Mouse (Mus musculus): ENCODE results near the gene Lnx1.
A peak's percentile ranks its signal among the peaks of the same experiment; 100 is the strongest.

The Lnx1 gene

GRCm38 (mm10) chr5:74694390-74694801, 8.3 kb downstream of the Lnx1 start:
- DNase-seq: no peak

- DNase-seq: peak; percentile 52
Measured at GRCm38 (mm10) chr5:74693836-74694235, 8.9 kb downstream of the Lnx1 start.

DNA sequence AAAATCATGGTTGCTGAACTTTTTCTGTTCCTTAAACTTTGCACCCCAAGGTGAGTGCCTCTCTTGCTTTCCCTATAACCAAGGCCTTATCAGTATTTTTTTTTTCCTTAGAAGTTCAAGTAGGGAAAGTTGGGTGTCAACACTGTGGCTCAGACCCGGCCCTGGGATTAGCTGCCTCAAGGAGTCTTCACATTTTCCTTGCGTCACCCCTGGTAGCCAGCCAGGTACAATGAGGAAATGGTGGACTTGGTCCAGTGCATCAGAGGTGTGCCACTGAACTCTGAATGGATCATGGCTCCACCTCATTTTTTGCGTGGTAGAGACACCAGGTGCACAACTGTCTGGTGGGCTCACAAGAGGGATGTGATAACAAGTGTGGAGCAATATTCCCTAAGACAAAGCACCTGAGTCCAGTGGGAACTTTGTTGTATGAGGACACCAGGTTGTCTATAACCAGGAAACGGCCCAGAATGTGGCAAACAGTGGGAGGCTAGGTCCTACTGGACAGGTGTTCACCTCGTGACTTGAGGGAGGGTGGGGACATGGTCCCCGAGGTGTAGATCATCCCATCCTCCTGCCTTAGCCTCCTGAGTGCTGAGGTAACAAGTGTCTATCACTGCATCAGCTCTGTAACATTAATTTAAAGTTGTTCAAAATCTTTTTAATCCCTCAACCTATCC, 10.2 kb downstream of the Lnx1 start:
- DNase-seq: no peak

DNA sequence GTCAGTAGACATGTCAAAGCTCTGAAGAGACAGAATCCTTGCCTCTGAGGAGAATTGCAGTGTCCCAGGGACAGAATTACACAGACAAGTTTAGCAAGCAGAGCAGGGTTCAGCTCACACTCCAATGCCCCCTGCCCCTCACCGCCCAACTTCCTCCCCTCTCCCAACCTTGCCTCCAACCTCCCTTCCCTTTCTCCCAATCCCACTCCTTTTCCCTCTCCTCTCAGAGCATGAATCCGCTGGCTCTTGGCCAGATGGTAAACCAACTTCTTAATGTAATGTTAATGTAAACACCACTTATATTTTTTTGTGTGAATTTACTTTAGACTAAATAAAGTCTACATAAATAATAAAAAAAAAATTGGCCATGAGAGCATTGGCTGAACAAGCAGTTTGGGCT, 13.9 kb downstream of the Lnx1 start:
- no peak for DNase-seq

- DNase-seq: no peak
Measured at GRCm38 (mm10) chr5:74684944-74685343, 17.8 kb downstream of the Lnx1 start.

DNA sequence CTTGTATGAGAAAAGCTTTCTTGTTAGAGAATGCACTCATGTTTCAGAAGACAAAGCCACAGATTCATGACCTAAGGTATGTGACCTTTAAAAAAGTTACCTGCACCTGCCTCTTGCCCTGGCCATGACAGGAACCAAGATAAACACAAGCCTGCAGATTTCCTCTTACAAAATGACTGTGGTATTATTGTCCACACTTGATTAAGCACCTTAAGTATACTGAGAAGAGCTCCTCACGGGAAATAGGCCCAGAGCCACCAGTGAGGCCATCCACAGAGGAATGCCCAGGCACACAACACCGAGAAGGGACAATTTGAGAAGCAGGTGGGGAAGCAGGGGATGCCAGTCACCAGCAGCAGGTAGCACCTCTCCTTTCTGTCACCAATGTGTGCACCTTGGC, 18.9 kb downstream of the Lnx1 start:
- no peak for DNase-seq

- no peak for DNase-seq
Measured at GRCm38 (mm10) chr5:74682735-74683134, 20.0 kb downstream of the Lnx1 start.

GRCm38 (mm10) chr5:74679631-74680030, 23.1 kb downstream of the Lnx1 start:
- no peak for DNase-seq

DNA sequence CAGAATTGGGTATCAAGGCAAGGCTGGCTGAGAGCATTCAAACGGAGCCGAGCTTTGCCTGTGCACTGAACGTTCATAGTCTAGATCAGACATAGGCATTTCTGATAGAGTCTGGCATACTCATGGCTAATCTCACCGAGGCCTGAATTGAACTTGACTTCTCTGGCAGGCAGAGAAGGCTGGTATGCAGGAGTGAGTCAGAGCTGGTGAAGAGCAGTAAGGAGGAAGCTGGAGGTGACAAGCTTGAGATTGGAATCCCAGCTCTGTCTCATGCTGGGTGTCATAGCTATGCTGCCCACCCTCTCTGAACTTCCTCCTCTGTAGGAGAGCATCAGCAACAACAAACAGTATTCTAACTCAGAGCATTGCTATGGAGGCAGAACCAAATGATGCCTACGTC, 24.0 kb downstream of the Lnx1 start:
- DNase-seq: no peak

DNA sequence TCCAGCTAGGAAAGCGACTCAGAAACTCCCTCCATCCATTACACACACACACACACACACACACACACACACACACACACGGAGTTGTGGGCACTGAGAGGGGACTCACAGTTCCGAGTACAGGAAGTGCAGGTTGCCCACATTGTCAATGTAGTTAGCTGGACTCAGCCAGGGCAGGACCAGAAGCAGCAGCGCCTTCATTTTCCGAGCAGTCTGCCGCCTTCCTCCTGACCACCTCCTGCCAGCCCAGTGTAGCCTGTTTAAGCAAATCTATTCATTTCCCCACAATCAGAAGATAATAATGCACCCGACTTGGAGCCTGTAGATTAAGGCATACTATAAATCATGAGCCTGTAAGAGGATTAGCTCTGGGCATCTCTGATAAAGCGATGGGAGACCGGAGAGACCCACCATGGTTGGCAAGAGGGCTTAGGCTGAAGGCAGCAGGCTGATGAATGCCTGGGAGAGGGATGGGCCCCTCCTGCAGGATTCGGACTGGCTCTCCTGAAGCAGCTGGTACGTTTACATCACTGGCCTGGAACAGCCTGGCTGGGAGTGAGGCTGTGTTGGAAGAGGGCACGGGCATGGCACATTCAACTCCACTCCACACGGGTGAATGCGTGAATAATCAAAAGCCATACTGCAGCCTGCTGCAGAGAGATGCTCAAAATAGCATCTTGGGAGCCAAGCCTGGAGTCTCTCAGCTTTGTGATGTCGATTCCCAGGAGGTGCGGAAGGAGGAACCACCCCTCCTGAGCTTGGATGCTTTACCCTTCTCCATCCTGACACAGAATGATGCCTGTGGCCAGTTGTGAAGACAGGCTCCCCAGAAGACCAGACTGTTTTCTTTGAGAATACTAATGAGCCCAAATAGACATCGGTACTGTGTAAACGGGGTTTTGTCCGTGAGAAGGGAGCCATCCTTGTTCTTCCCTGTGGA, 25.0 kb downstream of the Lnx1 start:
- DNase-seq: peak; percentile 82

GRCm38 (mm10) chr5:74672556-74672955, 30.2 kb downstream of the Lnx1 start:
- no peak for DNase-seq

DNA sequence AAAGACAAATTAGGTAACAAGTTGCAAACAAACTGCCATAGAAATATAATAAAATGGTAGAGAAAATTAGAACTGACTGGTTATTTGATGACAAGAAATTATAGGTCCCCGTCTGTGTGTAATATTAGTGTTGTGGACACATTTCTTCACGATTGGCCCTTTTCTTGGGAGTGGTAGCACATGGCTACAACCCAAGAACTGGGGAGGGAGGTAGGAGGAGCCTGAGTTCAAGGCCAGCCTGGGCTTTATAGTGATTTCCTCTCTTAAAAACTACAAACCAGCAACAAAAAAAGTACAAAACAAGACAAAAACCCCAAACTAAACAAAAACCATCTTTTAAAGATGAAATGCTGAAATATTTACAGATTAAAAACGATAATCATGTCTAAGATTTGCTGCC, 31.8 kb downstream of the Lnx1 start:
- DNase-seq: no peak

DNA sequence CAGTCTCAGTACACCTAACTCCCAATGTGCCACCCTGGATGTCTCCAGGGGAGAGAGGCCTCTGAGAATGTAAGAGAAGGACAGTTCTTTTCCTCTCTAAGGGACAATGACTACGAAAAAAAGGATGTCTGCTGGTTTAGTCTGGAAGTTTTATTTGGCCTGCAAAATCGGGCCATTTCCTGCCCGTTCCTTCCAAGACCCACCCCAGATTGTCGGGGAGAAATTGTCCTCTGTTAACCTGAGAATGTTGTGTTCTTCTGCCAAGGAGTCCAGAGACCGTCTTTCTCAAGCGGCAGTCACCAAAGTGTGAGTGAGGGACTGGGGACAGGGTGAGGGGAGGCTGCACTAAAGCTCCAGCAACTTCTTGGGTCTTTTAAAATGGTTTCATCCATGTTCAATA, 32.8 kb downstream of the Lnx1 start:
- no peak for DNase-seq

GRCm38 (mm10) chr5:74668956-74669355, 33.8 kb downstream of the Lnx1 start:
- DNase-seq: no peak

GRCm38 (mm10) chr5:74662618-74663017, 40.1 kb downstream of the Lnx1 start:
- no peak for DNase-seq

GRCm38 (mm10) chr5:74661734-74662560, 40.8 kb downstream of the Lnx1 start:
- peak; percentile 28 for DNase-seq

DNA sequence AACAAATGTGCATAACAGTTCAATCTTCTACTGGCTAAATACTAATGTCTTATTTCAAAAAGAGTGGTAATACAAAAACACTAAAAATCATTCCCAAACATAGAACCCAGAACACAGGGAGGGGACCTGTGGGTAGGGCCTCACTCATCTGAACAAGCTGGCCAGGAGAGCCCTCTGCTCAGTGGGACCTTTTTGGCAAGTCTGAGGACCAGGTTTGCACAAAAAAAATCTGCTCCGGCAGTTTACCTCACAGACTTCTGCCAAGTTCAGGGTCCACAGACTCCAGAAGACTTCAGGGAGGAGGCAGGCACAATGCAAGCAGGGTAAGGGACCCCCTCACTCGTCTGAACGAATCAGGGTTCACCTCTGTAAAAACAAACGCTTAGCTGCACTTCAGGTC, 42.9 kb downstream of the Lnx1 start:
- DNase-seq: no peak

DNA sequence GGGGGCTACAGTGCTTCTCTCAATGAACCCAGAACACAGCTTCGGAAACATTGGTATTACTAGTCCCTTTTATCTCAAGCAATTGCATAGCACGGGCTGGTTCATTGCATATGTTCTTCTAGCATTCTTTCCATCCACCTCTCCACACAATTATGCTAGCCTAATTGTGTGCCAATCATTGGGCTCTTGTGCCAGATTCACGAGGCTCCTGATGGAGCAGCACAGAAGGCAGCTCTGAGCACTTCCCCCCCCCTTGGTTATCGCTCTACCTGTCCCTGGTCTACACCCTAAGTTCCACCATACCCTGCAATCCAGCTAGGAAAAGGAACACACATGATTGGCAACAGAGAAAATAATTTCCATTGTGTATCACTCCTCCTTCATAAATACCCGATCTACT, 43.4 kb downstream of the Lnx1 start:
- peak; percentile 21 for DNase-seq

- DNase-seq: no peak
Measured at GRCm38 (mm10) chr5:74657930-74658329, 44.8 kb downstream of the Lnx1 start.

GRCm38 (mm10) chr5:74656410-74656809, 46.3 kb downstream of the Lnx1 start:
- no peak for DNase-seq

DNA sequence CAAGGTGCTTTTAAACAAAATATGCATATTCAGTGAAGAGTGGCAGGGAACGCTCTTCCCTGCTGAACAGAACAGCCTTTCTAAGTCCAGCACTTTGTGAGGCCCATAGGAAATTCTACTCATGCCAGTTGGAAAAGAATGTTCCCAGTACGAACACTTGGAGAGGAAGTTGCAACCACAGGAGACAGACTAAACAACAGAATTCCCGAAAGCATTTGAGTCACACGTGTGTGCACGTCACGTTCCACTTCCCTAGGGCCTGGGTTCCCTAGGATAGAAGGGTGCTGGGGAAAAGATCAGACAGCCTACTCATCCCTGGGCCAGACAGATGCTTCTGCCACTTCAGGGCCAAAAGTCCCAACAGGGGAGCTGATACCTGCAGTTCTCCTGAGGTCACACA, 48.2 kb downstream of the Lnx1 start:
- DNase-seq: no peak

DNA sequence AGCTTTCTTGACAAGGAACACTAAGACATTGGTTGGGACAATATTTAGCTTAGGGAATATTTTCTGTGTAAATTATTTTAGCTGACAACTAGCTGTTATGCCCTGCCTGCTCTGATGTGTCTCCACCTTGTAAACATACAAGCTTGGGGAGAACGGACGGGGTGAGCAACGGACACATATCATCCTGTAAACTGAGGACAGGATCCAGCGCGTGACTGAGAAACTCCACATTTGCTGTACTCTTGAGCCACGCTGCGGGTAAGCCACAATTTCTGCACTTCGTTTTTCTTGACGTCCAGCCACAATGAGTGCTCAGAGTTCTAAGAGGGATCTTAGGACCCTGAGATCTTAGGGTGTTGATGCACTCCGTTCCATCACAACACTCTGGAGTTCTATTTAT, 48.9 kb downstream of the Lnx1 start:
- no peak for DNase-seq

DNA sequence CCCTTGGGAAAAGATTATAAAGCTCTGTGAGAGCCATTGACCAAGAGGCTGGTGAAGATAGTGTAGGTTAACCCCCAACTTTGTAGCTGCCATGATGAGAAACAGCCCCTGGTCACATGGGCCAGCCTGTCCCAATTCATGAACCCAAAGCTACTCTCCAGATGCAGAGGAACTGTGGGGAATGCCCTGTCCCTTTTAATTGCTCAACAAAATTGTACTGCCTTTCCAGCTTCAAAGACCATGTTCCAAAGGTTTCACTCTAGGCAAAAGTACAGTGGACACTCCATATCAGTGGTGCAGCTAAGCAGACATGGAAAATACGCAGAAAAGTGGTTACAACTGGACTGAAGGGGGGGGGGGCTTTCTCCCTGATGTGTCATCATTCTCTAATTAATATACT, 53.6 kb downstream of the Lnx1 start:
- DNase-seq: no peak

All from cerebellum, adult 8-10 months (tissue).